Mouse (Mus musculus): ENCODE data around the gene Cyp4f16.
"Not testable (repeated sequence)": the region's sequence is repeated elsewhere in the genome, so short reads cannot be mapped to it uniquely, and the experiment has no call there.

DNA sequence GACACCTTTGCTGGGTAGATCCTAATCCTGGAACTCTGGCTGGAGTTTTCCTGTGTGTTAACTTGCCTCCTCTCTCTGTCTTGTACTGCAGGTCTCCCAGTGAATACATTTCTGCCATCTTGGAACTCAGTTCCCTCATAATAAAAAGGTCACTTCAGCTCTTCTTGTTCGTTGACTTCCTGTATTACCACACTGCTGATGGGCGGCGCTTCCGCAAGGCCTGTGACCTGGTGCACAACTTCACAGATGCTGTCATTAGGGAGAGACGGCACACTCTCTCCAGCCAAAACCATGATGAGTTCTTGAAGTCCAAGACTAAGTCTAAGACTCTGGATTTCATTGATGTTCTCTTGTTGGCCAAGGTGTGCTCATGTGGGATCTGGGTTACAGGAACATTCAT is 8.4 kb downstream of the Cyp4f16 start:
- TF ChIP-seq CTCF, POLR2A (IDR thresholded peaks at IDR 0.05; ENCODE audit: insufficient read depth, low read depth, low read length): not testable (repeated sequence)

Measured in olfactory bulb, adult 2 months (tissue).